Mouse (Mus musculus): ENCODE results near the gene 4933425L06Rik. TPM values are rescaled to one million over a fixed set of nuclear protein-coding genes. Genes with fewer than 3 reads are reported as not detected.

Gene 4933425L06Rik
- polyA plus RNA-seq, 1 experiment from 2014 or later = not detected

DNA sequence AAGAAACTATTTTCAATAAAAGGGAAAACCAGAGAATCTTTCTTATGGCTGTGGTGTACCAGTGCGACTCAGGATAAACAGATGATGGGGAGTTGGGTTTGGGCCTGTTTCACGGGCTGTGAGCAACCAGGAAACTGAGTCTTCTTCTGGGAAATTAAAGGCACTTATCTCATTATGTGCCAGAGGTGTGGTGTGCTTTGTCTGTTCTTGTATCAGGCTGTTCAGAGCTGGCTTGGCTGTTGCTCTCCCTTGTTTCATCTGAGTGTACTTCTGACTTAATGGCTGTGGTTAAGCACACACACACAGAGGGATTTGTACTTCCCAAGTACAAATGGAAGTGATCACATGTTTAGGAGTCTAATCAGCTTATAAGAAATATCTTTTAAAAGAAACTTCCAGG is 22.5 kb downstream of the 4933425L06Rik start:
- Histone ChIP-seq H3K4me2 (ENCODE audit: low read depth, low read length) (no peak overlapping the region), H3K36me3 (ENCODE audit: control insufficient read depth, insufficient read depth, low read length) (no peaks in the 10 kb centered on the region), H3K9ac (ENCODE audit: low read depth, low read length) (no peak overlapping the region), H3K4me3 (ENCODE audit: low read depth, low read length) (no peak overlapping the region), H3K4me1 (ENCODE audit: control insufficient read depth, insufficient read depth, low read length) (no peaks in the 10 kb centered on the region), H3K27me3 (replicated peaks; ENCODE audit: control insufficient read depth, insufficient read depth, low read length) (no peaks in the 10 kb centered on the region), H3K27ac (replicated peaks; ENCODE audit: low read depth, low read length) (no peak overlapping the region), H3K9me3 (ENCODE audit: control insufficient read depth, low read length) (no peaks in the 10 kb centered on the region)
- ATAC-seq (ENCODE audit: low read depth) (no peak), DNase-seq (ENCODE audit: low spot score) (no peak)
- 68% methylated on average over 2 of the region's 2 CpGs for WGBS

DNA sequence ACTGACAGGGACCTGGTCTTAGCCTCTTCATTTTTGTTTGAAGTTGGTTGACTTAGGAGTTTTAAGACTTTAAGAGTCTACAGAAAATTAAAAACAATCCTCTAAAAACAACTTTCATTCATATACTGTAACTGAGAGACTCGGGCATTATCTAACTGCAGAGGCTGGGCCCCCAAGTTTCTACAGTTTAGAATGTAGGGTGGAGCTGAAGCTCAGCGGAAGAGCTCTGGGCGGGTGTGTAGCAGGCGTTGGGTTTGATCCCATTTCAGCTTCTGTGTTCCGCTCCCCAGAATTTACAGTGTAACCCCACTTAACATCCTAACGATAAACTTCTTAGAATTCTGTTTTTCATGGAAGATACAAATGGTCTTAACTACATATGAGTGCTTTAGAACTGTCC is 29.7 kb downstream of the 4933425L06Rik start:
- no peak overlapping the region for H3K9ac ChIP-seq (ENCODE audit: low read depth, low read length)
- DNase-seq (ENCODE audit: low spot score) (no peak), ATAC-seq (ENCODE audit: low read depth) (no peak)
- no peak overlapping the region for H3K4me2 ChIP-seq (ENCODE audit: low read depth, low read length)
- WGBS = 82% methylated on average over 6 of the region's 6 CpGs
- H3K4me1 ChIP-seq (ENCODE audit: control insufficient read depth, insufficient read depth, low read length) = no peaks in the 10 kb centered on the region
- no peaks in the 10 kb centered on the region for H3K9me3 ChIP-seq (ENCODE audit: control insufficient read depth, low read length)
- H3K27me3 ChIP-seq (replicated peaks; ENCODE audit: control insufficient read depth, insufficient read depth, low read length) = no peaks in the 10 kb centered on the region
- H3K36me3 ChIP-seq (ENCODE audit: control insufficient read depth, insufficient read depth, low read length) = no peaks in the 10 kb centered on the region
- no peak overlapping the region for H3K27ac ChIP-seq (replicated peaks; ENCODE audit: low read depth, low read length)
- no peak overlapping the region for H3K4me3 ChIP-seq (ENCODE audit: low read depth, low read length)

DNA sequence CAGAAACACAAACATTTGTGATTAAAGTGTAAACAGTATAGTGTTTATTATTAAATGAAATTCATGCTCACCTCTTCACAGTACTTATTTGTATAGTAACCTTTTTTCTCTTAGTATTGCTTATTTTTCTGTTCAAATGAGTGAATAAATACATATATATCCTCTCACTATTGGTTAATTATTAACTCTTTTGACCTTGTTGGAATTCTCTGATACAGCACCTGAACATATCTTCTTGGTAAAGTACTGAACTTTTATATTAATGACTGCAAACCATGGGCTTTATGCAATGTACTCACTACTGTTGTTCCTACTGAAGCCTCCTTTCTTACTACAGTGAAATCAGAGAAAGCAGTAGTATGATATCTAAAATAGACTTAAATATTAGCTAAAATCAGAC is 39.7 kb downstream of the 4933425L06Rik start:
- H3K27me3 ChIP-seq (replicated peaks; ENCODE audit: control insufficient read depth, insufficient read depth, low read length) = no peaks in the 10 kb centered on the region

GRCm38 (mm10) chr13:105122092-105122491 is 40.2 kb downstream of the 4933425L06Rik start:
- WGBS = 89% methylated on average over 3 of the region's 3 CpGs
- no peaks in the 10 kb centered on the region for H3K4me1 ChIP-seq (ENCODE audit: control insufficient read depth, insufficient read depth, low read length)

More for the DNA sequence above, 39.7 kb downstream of the 4933425L06Rik start:
- Histone ChIP-seq H3K4me3 (ENCODE audit: low read depth, low read length) (no peak overlapping the region), H3K4me1 (ENCODE audit: control insufficient read depth, insufficient read depth, low read length) (no peaks in the 10 kb centered on the region), H3K27ac (replicated peaks; ENCODE audit: low read depth, low read length) (no peak overlapping the region), H3K4me2 (ENCODE audit: low read depth, low read length) (no peak overlapping the region), H3K9me3 (ENCODE audit: control insufficient read depth, low read length) (no peaks in the 10 kb centered on the region), H3K36me3 (ENCODE audit: control insufficient read depth, insufficient read depth, low read length) (no peaks in the 10 kb centered on the region), H3K9ac (ENCODE audit: low read depth, low read length) (no peak overlapping the region)
- ATAC-seq (ENCODE audit: low read depth) (no peak), DNase-seq (ENCODE audit: low spot score) (no peak)

DNA sequence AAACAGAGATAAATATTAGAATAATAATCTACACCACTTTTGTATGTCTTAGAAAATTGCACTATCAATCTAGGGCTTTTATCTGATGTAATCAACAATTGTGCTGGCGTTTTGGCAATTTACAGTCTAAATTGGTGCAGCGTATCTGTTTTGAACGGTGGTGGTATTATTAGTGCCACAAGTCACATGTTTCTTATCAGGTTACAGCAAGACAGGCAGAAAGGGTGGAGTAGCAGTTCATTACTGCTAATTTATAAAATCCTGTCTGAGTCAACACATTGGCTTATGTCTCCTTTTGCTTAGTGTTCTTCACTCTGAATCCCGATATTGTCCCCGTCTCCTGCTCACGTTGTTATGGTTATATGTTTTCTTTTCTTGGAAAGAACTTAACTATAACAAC is 48.2 kb downstream of the 4933425L06Rik start:
- Histone ChIP-seq H3K27ac (replicated peaks; ENCODE audit: low read depth, low read length) (no peak overlapping the region), H3K4me3 (ENCODE audit: low read depth, low read length) (no peak overlapping the region), H3K27me3 (replicated peaks; ENCODE audit: control insufficient read depth, insufficient read depth, low read length) (no peaks in the 10 kb centered on the region), H3K36me3 (ENCODE audit: control insufficient read depth, insufficient read depth, low read length) (no peaks in the 10 kb centered on the region), H3K4me1 (ENCODE audit: control insufficient read depth, insufficient read depth, low read length) (no peaks in the 10 kb centered on the region), H3K9ac (ENCODE audit: low read depth, low read length) (no peak overlapping the region), H3K4me2 (ENCODE audit: low read depth, low read length) (no peak overlapping the region), H3K9me3 (ENCODE audit: control insufficient read depth, low read length) (no peaks in the 10 kb centered on the region)
- DNase-seq (ENCODE audit: low spot score) = no peak
- whole genome bisulfite sequencing = 70% methylated on average over 6 of the region's 6 CpGs
- ATAC-seq (ENCODE audit: low read depth) = no peak

More at GRCm38 (mm10) chr13:105122092-105122491, 40.2 kb downstream of the 4933425L06Rik start:
- no peaks in the 10 kb centered on the region for H3K27me3 ChIP-seq (replicated peaks; ENCODE audit: control insufficient read depth, insufficient read depth, low read length)
- no peak overlapping the region for H3K9ac ChIP-seq (ENCODE audit: low read depth, low read length)
- H3K4me3 ChIP-seq (ENCODE audit: low read depth, low read length) = no peak overlapping the region
- no peak for ATAC-seq (ENCODE audit: low read depth)
- H3K9me3 ChIP-seq (ENCODE audit: control insufficient read depth, low read length) = no peaks in the 10 kb centered on the region
- H3K27ac ChIP-seq (replicated peaks; ENCODE audit: low read depth, low read length) = no peak overlapping the region
- no peak overlapping the region for H3K4me2 ChIP-seq (ENCODE audit: low read depth, low read length)
- DNase-seq (ENCODE audit: low spot score) = no peak
- H3K36me3 ChIP-seq (ENCODE audit: control insufficient read depth, insufficient read depth, low read length) = no peaks in the 10 kb centered on the region

DNA sequence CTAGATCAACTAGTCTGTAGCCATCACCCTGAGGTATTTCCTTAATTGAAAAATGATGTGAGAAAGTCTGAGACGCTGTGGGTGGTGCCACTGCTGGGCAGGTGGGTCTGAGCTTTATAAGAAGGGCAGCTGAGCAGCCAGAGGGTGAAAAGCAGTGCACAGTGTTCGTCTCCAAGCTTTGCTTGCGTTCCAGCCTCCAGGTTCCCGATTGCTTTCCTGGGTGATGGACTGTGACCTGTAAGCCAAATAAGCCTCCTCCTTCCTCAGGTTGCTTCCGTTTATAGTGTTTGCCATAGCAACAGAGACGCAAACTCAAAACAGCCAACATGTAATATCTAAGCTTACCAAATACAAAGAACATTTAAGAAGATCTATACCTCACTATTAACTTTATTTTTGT is 50.4 kb downstream of the 4933425L06Rik start:
- DNase-seq (ENCODE audit: low spot score) (no peak), ATAC-seq (ENCODE audit: low read depth) (no peak)
- Histone ChIP-seq H3K4me3 (ENCODE audit: low read depth, low read length) (no peak overlapping the region), H3K27me3 (replicated peaks; ENCODE audit: control insufficient read depth, insufficient read depth, low read length) (no peaks in the 10 kb centered on the region), H3K9ac (ENCODE audit: low read depth, low read length) (no peak overlapping the region), H3K4me2 (ENCODE audit: low read depth, low read length) (no peak overlapping the region), H3K9me3 (ENCODE audit: control insufficient read depth, low read length) (no peaks in the 10 kb centered on the region), H3K36me3 (ENCODE audit: control insufficient read depth, insufficient read depth, low read length) (no peaks in the 10 kb centered on the region), H3K4me1 (ENCODE audit: control insufficient read depth, insufficient read depth, low read length) (no peaks in the 10 kb centered on the region), H3K27ac (replicated peaks; ENCODE audit: low read depth, low read length) (no peak overlapping the region)
- WGBS = 76% methylated on average over 6 of the region's 6 CpGs

- Histone ChIP-seq H3K9ac (ENCODE audit: low read depth, low read length) (no peak overlapping the region), H3K4me3 (ENCODE audit: low read depth, low read length) (no peak overlapping the region), H3K4me2 (ENCODE audit: low read depth, low read length) (no peak overlapping the region), H3K27me3 (replicated peaks; ENCODE audit: control insufficient read depth, insufficient read depth, low read length) (no peaks in the 10 kb centered on the region), H3K9me3 (ENCODE audit: control insufficient read depth, low read length) (no peaks in the 10 kb centered on the region), H3K27ac (replicated peaks; ENCODE audit: low read depth, low read length) (no peak overlapping the region), H3K4me1 (ENCODE audit: control insufficient read depth, insufficient read depth, low read length) (no peaks in the 10 kb centered on the region), H3K36me3 (ENCODE audit: control insufficient read depth, insufficient read depth, low read length) (no peaks in the 10 kb centered on the region)
- no peak for DNase-seq (ENCODE audit: low spot score)
- WGBS = 83% methylated on average over 2 of the region's 2 CpGs
- ATAC-seq (ENCODE audit: low read depth) = no peak
Observed at GRCm38 (mm10) chr13:105132776-105133175, 50.9 kb downstream of the 4933425L06Rik start.

- Histone ChIP-seq H3K4me3 (ENCODE audit: low read depth, low read length) (no peak overlapping the region), H3K27ac (replicated peaks; ENCODE audit: low read depth, low read length) (no peak overlapping the region), H3K4me2 (ENCODE audit: low read depth, low read length) (no peak overlapping the region), H3K4me1 (ENCODE audit: control insufficient read depth, insufficient read depth, low read length) (no peaks in the 10 kb centered on the region), H3K27me3 (replicated peaks; ENCODE audit: control insufficient read depth, insufficient read depth, low read length) (no peaks in the 10 kb centered on the region), H3K36me3 (ENCODE audit: control insufficient read depth, insufficient read depth, low read length) (no peaks in the 10 kb centered on the region), H3K9me3 (ENCODE audit: control insufficient read depth, low read length) (no peaks in the 10 kb centered on the region), H3K9ac (ENCODE audit: low read depth, low read length) (no peak overlapping the region)
- ATAC-seq (ENCODE audit: low read depth) (no peak), DNase-seq (ENCODE audit: low spot score) (no peak)
- 67% methylated on average over 5 of the region's 5 CpGs for WGBS
Observed at GRCm38 (mm10) chr13:105134397-105134796, 52.5 kb downstream of the 4933425L06Rik start.

- no peaks in the 10 kb centered on the region for H3K27me3 ChIP-seq (replicated peaks; ENCODE audit: control insufficient read depth, insufficient read depth, low read length)
- H3K36me3 ChIP-seq (ENCODE audit: control insufficient read depth, insufficient read depth, low read length) = no peaks in the 10 kb centered on the region
- no peak overlapping the region for H3K27ac ChIP-seq (replicated peaks; ENCODE audit: low read depth, low read length)
- 69% methylated on average over 4 of the region's 4 CpGs for WGBS
- DNase-seq (ENCODE audit: low spot score) = no peak
- no peaks in the 10 kb centered on the region for H3K4me1 ChIP-seq (ENCODE audit: control insufficient read depth, insufficient read depth, low read length)
- ATAC-seq (ENCODE audit: low read depth) = no peak
- no peak overlapping the region for H3K4me2 ChIP-seq (ENCODE audit: low read depth, low read length)
- no peaks in the 10 kb centered on the region for H3K9me3 ChIP-seq (ENCODE audit: control insufficient read depth, low read length)
- H3K9ac ChIP-seq (ENCODE audit: low read depth, low read length) = no peak overlapping the region
- H3K4me3 ChIP-seq (ENCODE audit: low read depth, low read length) = no peak overlapping the region
Observed at GRCm38 (mm10) chr13:105139881-105140280, 58.0 kb downstream of the 4933425L06Rik start.

Measured in embryonic facial prominence, embryonic 14.5 days (tissue).